Mouse (Mus musculus) limb, embryonic 15.5 days (tissue): Measurements from ENCODE around the gene Hils1. TPM values are rescaled to one million over a fixed set of nuclear protein-coding genes. Genes with fewer than 3 reads are reported as not detected.

Source experiments
- ATAC-seq: fragments of 200-750 bp; cut with Nextera tagmentation; 2 replicates; pipeline ENCODE4 v1.8.0; 2017; ENCODE audit warnings: low read depth, moderate TSS enrichment; ENCODE audit not compliant: insufficient number of reproducible peaks, low FRiP score, low TSS enrichment
- H3K27ac ChIP-seq: fragments of 300-500 bp; sonication (generic); 2 replicates; pipeline ENCODE4 v1.5.1; 2015; ENCODE audit warnings: moderate library complexity, mild to moderate bottlenecking, inconsistent platforms
- H3K27me3 ChIP-seq: fragments of 300-500 bp; sonication (generic); 2 replicates; pipeline ENCODE4 v1.6.1; 2015; ENCODE audit warnings: inconsistent platforms
- H3K36me3 ChIP-seq: fragments of 300-500 bp; sonication (generic); 2 replicates; pipeline ENCODE4 v1.6.1; 2015; ENCODE audit warnings: inconsistent platforms
- H3K4me1 ChIP-seq: fragments of 300-500 bp; sonication (generic); 2 replicates; pipeline ENCODE4 v1.6.1; 2015; ENCODE audit warnings: inconsistent platforms
- H3K4me2 ChIP-seq: fragments of 300-500 bp; sonication (generic); 2 replicates; pipeline ENCODE4 v1.6.1; 2015; ENCODE audit warnings: mild to moderate bottlenecking, inconsistent platforms
- H3K4me3 ChIP-seq: fragments of 300-500 bp; sonication (generic); 2 replicates; pipeline ENCODE4 v1.5.1; 2015; ENCODE audit warnings: mild to moderate bottlenecking, inconsistent platforms
- H3K9ac ChIP-seq: fragments of 300-500 bp; sonication (generic); 2 replicates; pipeline ENCODE4 v1.6.1; 2015; ENCODE audit warnings: inconsistent platforms
- H3K9me3 ChIP-seq: fragments of 300-500 bp; sonication (generic); 2 replicates; pipeline ENCODE4 v1.6.1; 2016; ENCODE audit warnings: inconsistent platforms
- WGBS: fragments of 180-500 bp; shearing (Covaris S2); methylation state at CpG from one replicate; pipeline ENCODE4 v1.1.7; 2015; 5-methylcytosine and 5-hydroxymethylcytosine counted together
- polyA plus RNA-seq: library from polyadenylated mRNA; unstranded; fragments of >200 nt; fragmentation: Nextera tagmentation; extraction: Ambion mirVana; gene quantifications from 2 replicates; pipeline ENCODE4 v1.2.1, GENCODE M21; 2015

Hils1 gene
- polyA plus RNA-seq, 1 experiment from 2014 or later: not detected

GRCm38 (mm10) chr11:94998041-94998531 lies 30.7 kb downstream of the Hils1 start:
- Histone ChIP-seq H3K4me3 (no peak overlapping the region), H3K36me3 (peaks cover 74% of the 10 kb centered on the region), H3K9ac (no peak overlapping the region), H3K4me2 (no peak overlapping the region), H3K27ac (no peak overlapping the region), H3K9me3 (no peaks in the 10 kb centered on the region), H3K27me3 (no peaks in the 10 kb centered on the region), H3K4me1 (peaks cover 57% of the 10 kb centered on the region)
- ATAC-seq: no peak
- WGBS: 78% methylated on average over 16 of the region's 16 CpGs

- H3K4me2 ChIP-seq: no peak overlapping the region
- H3K4me3 ChIP-seq: no peak overlapping the region
- WGBS: 60% methylated on average over 8 of the region's 8 CpGs
- no peaks in the 10 kb centered on the region for H3K9me3 ChIP-seq
- no peak for ATAC-seq
- H3K27me3 ChIP-seq: no peaks in the 10 kb centered on the region
- H3K36me3 ChIP-seq: peaks cover 90% of the 10 kb centered on the region
- peak overlapping the region; percentile 57; the same call in 1 of the 2 replicates for H3K27ac ChIP-seq
- no peak overlapping the region for H3K9ac ChIP-seq
- H3K4me1 ChIP-seq: peaks cover 37% of the 10 kb centered on the region
Observed at GRCm38 (mm10) chr11:95000128-95000527, 32.7 kb downstream of the Hils1 start.

GRCm38 (mm10) chr11:95000548-95000947 lies 33.2 kb downstream of the Hils1 start:
- Histone ChIP-seq H3K27ac (peak overlapping the region; percentile 57), H3K9ac (no peak overlapping the region), H3K4me2 (no peak overlapping the region), H3K4me3 (no peak overlapping the region), H3K27me3 (no peaks in the 10 kb centered on the region), H3K4me1 (peaks cover 35% of the 10 kb centered on the region), H3K36me3 (peaks cover 94% of the 10 kb centered on the region), H3K9me3 (no peaks in the 10 kb centered on the region)
- WGBS: 24% methylated on average over 4 of the region's 4 CpGs
- no peak for ATAC-seq

GRCm38 (mm10) chr11:95001058-95001457 lies 33.7 kb downstream of the Hils1 start:
- WGBS: 4% methylated on average over 8 of the region's 8 CpGs
- H3K4me1 ChIP-seq: peaks cover 35% of the 10 kb centered on the region
- H3K27me3 ChIP-seq: no peaks in the 10 kb centered on the region
- peaks cover 97% of the 10 kb centered on the region for H3K36me3 ChIP-seq
- H3K9me3 ChIP-seq: no peaks in the 10 kb centered on the region
- no peak overlapping the region for H3K9ac ChIP-seq
- H3K4me3 ChIP-seq: no peak overlapping the region
- no peak overlapping the region for H3K4me2 ChIP-seq
- peak overlapping the region; percentile 57 for H3K27ac ChIP-seq
- no peak for ATAC-seq

- Histone ChIP-seq H3K27ac (no peak overlapping the region), H3K36me3 (peaks cover 90% of the 10 kb centered on the region)
- whole genome bisulfite sequencing: 90% methylated on average over 21 of the region's 21 CpGs
Observed at GRCm38 (mm10) chr11:95001584-95002347, 34.4 kb downstream of the Hils1 start.

GRCm38 (mm10) chr11:95002705-95003104 lies 35.3 kb downstream of the Hils1 start:
- H3K4me3 ChIP-seq: no peak overlapping the region
- peaks cover 47% of the 10 kb centered on the region for H3K4me1 ChIP-seq
- no peak for ATAC-seq
- 89% methylated on average over 8 of the region's 8 CpGs for WGBS
- H3K4me2 ChIP-seq: no peak overlapping the region
- peaks cover 81% of the 10 kb centered on the region for H3K36me3 ChIP-seq
- no peaks in the 10 kb centered on the region for H3K27me3 ChIP-seq
- no peak overlapping the region for H3K9ac ChIP-seq
- no peak overlapping the region for H3K27ac ChIP-seq
- H3K9me3 ChIP-seq: no peaks in the 10 kb centered on the region

More at GRCm38 (mm10) chr11:95001584-95002347, 34.4 kb downstream of the Hils1 start:
- Histone ChIP-seq H3K9me3 (no peaks in the 10 kb centered on the region), H3K4me2 (no peak overlapping the region), H3K27me3 (no peaks in the 10 kb centered on the region), H3K9ac (no peak overlapping the region), H3K4me1 (peaks cover 39% of the 10 kb centered on the region), H3K4me3 (no peak overlapping the region)
- ATAC-seq: no peak

GRCm38 (mm10) chr11:95004136-95004936 lies 36.9 kb downstream of the Hils1 start:
- Histone ChIP-seq H3K9me3 (no peaks in the 10 kb centered on the region), H3K4me2 (no peak overlapping the region), H3K4me1 (peaks cover 45% of the 10 kb centered on the region), H3K4me3 (no peak overlapping the region), H3K27ac (peak overlapping the region; percentile 3; the same call in 1 of the 2 replicates), H3K9ac (no peak overlapping the region), H3K27me3 (no peaks in the 10 kb centered on the region), H3K36me3 (peaks cover 65% of the 10 kb centered on the region)
- WGBS: 80% methylated on average over 12 of the region's 12 CpGs
- no peak for ATAC-seq

GRCm38 (mm10) chr11:95004937-95005198 lies 37.5 kb downstream of the Hils1 start:
- Histone ChIP-seq H3K4me2 (no peak overlapping the region), H3K4me1 (peaks cover 44% of the 10 kb centered on the region), H3K27ac (peak overlapping the region; percentile 3; the same call in 1 of the 2 replicates), H3K9ac (no peak overlapping the region), H3K4me3 (no peak overlapping the region), H3K27me3 (no peaks in the 10 kb centered on the region), H3K36me3 (peaks cover 59% of the 10 kb centered on the region), H3K9me3 (no peaks in the 10 kb centered on the region)
- ATAC-seq: no peak
- 53% methylated on average over 6 of the region's 6 CpGs for WGBS

GRCm38 (mm10) chr11:95006038-95006437 lies 38.6 kb downstream of the Hils1 start:
- 0 out of 2 replicates have a peak overlapping the region, but pooled peaks have one; percentile 17 for H3K9ac ChIP-seq
- peaks cover 39% of the 10 kb centered on the region for H3K4me1 ChIP-seq
- H3K36me3 ChIP-seq: peaks cover 48% of the 10 kb centered on the region
- H3K27ac ChIP-seq: peak overlapping the region; percentile 67
- H3K4me3 ChIP-seq: peak overlapping the region; percentile 42
- WGBS: 25% methylated on average over 4 of the region's 4 CpGs
- no peak for ATAC-seq
- H3K4me2 ChIP-seq: peak overlapping the region; percentile 64
- no peaks in the 10 kb centered on the region for H3K9me3 ChIP-seq
- H3K27me3 ChIP-seq: no peaks in the 10 kb centered on the region

GRCm38 (mm10) chr11:95006525-95007219 lies 39.3 kb downstream of the Hils1 start:
- 2% methylated on average over 27 of the region's 27 CpGs for WGBS
- ATAC-seq: peak; percentile 31; the same call in 1 of the 2 replicates

GRCm38 (mm10) chr11:95007418-95007817 lies 40.0 kb downstream of the Hils1 start:
- Histone ChIP-seq H3K4me2 (no peak overlapping the region), H3K27me3 (no peaks in the 10 kb centered on the region), H3K9me3 (no peaks in the 10 kb centered on the region), H3K9ac (no peak overlapping the region), H3K4me1 (peaks cover 52% of the 10 kb centered on the region), H3K36me3 (peaks cover 34% of the 10 kb centered on the region), H3K4me3 (no peak overlapping the region), H3K27ac (peak overlapping the region; percentile 67; the same call in 1 of the 2 replicates)
- ATAC-seq: no peak
- 58% methylated on average over 3 of the region's 3 CpGs for WGBS

More at GRCm38 (mm10) chr11:95006525-95007219, 39.3 kb downstream of the Hils1 start:
- Histone ChIP-seq H3K4me1 (peaks cover 45% of the 10 kb centered on the region), H3K9me3 (no peaks in the 10 kb centered on the region), H3K27ac (peak overlapping the region; percentile 67), H3K4me2 (peak overlapping the region; percentile 64), H3K27me3 (no peaks in the 10 kb centered on the region), H3K4me3 (peak overlapping the region; percentile 42), H3K36me3 (peaks cover 41% of the 10 kb centered on the region), H3K9ac (peak overlapping the region; percentile 24; the same call in 1 of the 2 replicates)
